Mouse (Mus musculus): ENCODE results near the gene Raver1.

- TF ChIP-seq POLR2A (IDR thresholded peaks at IDR 0.05; ENCODE audit: borderline replicate concordance, insufficient read depth, low read length) (no peak), CTCF (IDR thresholded peaks at IDR 0.05; ENCODE audit: borderline replicate concordance, insufficient read depth, low read depth, low read length) (no peak)
These were observed 6.0 kb upstream of the Raver1 start for GRCm38 (mm10) chr9:21097793-21098192.

All from cerebellum, adult 2 months (tissue).